Mouse (Mus musculus): Measurements from ENCODE around the gene Ssr2. TPM values are rescaled to one million over a fixed set of nuclear protein-coding genes. Genes with fewer than 3 reads are reported as not detected.
A peak's percentile ranks its signal among the peaks of the same experiment; 100 is the strongest.

Ssr2 gene
- polyA plus RNA-seq, 1 experiment, result 294 TPM

DNA sequence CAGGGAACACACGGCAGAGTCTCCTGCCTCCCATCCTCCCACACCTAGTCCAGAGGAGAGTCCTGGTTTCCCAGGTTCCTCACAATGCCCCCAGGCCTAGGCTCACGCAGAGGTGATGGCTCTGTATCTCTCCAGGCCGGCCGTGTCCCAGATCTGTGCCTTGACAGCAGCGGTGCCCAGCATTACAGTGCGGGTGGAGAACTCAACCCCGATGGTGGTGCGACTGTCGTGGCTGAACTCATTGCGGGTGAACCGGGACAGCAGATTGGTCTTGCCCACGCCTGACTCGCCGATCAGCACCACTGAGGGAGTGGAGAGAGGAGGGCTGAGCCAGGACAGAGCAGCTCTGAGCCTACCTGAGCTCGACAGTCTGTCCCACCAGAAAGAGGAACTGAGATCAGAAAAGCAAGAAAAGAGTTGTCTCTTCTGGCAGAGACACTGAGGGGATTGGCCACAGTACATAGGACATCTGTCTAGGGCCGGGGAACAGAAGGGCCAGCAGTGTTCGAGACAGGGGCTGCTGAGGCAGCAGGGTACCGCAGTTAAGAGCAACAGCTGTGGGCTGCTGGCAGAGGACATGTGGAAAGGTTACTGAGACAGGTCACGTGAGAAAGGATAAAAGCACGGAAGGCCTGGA lies 30.6 kb upstream of the Ssr2 start:
- no peak for TF ChIP-seq E2F4 (IDR thresholded peaks at IDR 0.05; ENCODE audit: insufficient read depth)
- no peak for TF ChIP-seq CEBPB (IDR thresholded peaks at IDR 0.05; ENCODE audit: insufficient read depth, poor library complexity, severe bottlenecking)
- TF ChIP-seq REST (IDR thresholded peaks at IDR 0.05; ENCODE audit: insufficient read depth, insufficient read length), result no peak
- TF ChIP-seq MYOG (IDR thresholded peaks at IDR 0.05; ENCODE audit: control insufficient read depth in 1 of 3, insufficient read depth in 1 of 3, insufficient read length in 2 of 3, low read depth in 2 of 3), result no peak
- no peak for TF ChIP-seq POLR2AphosphoS2 (IDR thresholded peaks at IDR 0.05; ENCODE audit: insufficient read length, low read depth)
- TF ChIP-seq SRF (IDR thresholded peaks at IDR 0.05; ENCODE audit: control insufficient read depth, insufficient read length, low read depth), result no peak
- TF ChIP-seq MAX (IDR thresholded peaks at IDR 0.05; ENCODE audit: low read depth), result no peak
- TF ChIP-seq MYOD1 (IDR thresholded peaks at IDR 0.05; ENCODE audit: control insufficient read depth in 1 of 3, insufficient read length in 2 of 3, low read depth in 2 of 3), result no peak
- TF ChIP-seq POLR2A (IDR thresholded peaks at IDR 0.05; ENCODE audit: insufficient read length, low read depth), result no peak
- TF ChIP-seq TCF3 (IDR thresholded peaks at IDR 0.05; ENCODE audit: insufficient read length, low read depth), result no peak
- no peak for TF ChIP-seq USF1 (IDR thresholded peaks at IDR 0.05; ENCODE audit: low read depth)
- no peak for TF ChIP-seq TCF12 (IDR thresholded peaks at IDR 0.05; ENCODE audit: insufficient read depth, poor library complexity, severe bottlenecking)
- H3ac ChIP-seq (ENCODE audit: control insufficient read depth, insufficient read length), result no peak overlapping the region
- H3K4me3 ChIP-seq, result no peak overlapping the region
- H3K4me2 ChIP-seq (ENCODE audit: low read depth), result no peak overlapping the region
- H3K27me3 ChIP-seq (ENCODE audit: control insufficient read depth, insufficient read depth, insufficient read length), result no peaks in the 10 kb centered on the region
- no peaks in the 10 kb centered on the region for H3K79me2 ChIP-seq (ENCODE audit: control insufficient read depth, insufficient read depth)
- H3K36me3 ChIP-seq (ENCODE audit: control insufficient read depth, insufficient read depth), result no peaks in the 10 kb centered on the region

DNA sequence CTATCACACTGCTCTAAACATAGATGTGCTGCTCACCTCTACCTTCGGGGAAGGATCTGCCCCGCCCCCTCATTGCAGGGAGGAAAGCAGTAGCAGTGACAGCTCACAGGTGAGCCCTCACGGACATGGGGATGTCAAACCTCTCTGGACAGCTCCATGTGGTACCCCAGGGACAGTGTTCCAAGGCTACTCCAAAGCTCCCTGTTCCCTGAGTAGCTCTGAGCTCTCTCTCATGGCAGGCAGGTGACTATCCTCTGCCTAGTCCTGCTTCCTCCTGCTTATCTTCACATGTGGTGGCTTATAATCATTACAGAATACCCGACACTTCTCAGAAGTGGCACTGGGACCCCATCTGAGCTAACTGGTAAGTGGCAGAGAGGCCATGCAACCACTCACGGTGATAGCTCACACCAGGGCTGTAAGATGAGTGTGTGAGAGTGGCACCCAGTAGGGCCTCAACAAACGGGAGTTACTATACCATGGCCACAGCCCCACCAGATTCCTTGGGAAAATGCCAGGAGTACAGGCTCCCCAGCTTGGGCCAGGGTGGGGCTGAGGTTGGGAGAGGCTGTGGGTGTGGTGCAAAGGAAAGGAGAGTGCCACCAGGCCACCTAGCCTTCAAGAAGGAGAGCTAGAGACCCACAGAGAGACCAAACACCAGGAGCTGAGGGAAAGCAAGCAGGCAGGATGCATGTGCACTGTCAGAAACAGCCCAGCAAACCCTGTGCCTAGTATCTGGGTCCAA lies 28.8 kb upstream of the Ssr2 start:
- H3K79me2 ChIP-seq (ENCODE audit: control insufficient read depth, insufficient read depth), result peaks cover 7% of the 10 kb centered on the region
- H3K36me3 ChIP-seq (ENCODE audit: control insufficient read depth, insufficient read depth), result no peaks in the 10 kb centered on the region
- TF ChIP-seq USF1 (IDR thresholded peaks at IDR 0.05; ENCODE audit: low read depth), result no peak
- TF ChIP-seq MYOD1 (IDR thresholded peaks at IDR 0.05; ENCODE audit: control insufficient read depth in 1 of 3, insufficient read length in 2 of 3, low read depth in 2 of 3), result no peak
- no peak for TF ChIP-seq REST (IDR thresholded peaks at IDR 0.05; ENCODE audit: insufficient read depth, insufficient read length)
- TF ChIP-seq TCF3 (IDR thresholded peaks at IDR 0.05; ENCODE audit: insufficient read length, low read depth), result no peak
- TF ChIP-seq SRF (IDR thresholded peaks at IDR 0.05; ENCODE audit: control insufficient read depth, insufficient read length, low read depth), result no peak
- TF ChIP-seq MAX (IDR thresholded peaks at IDR 0.05; ENCODE audit: low read depth), result no peak
- TF ChIP-seq POLR2AphosphoS2 (IDR thresholded peaks at IDR 0.05; ENCODE audit: insufficient read length, low read depth), result no peak
- TF ChIP-seq POLR2A (IDR thresholded peaks at IDR 0.05; ENCODE audit: insufficient read length, low read depth), result no peak
- no peak for TF ChIP-seq MYOG (IDR thresholded peaks at IDR 0.05; ENCODE audit: control insufficient read depth in 1 of 3, insufficient read depth in 1 of 3, insufficient read length in 2 of 3, low read depth in 2 of 3)
- no peak for TF ChIP-seq E2F4 (IDR thresholded peaks at IDR 0.05; ENCODE audit: insufficient read depth)
- no peak for TF ChIP-seq CEBPB (IDR thresholded peaks at IDR 0.05; ENCODE audit: insufficient read depth, poor library complexity, severe bottlenecking)
- TF ChIP-seq TCF12 (IDR thresholded peaks at IDR 0.05; ENCODE audit: insufficient read depth, poor library complexity, severe bottlenecking), result no peak
- no peak overlapping the region for H3ac ChIP-seq (ENCODE audit: control insufficient read depth, insufficient read length)
- H3K4me3 ChIP-seq, result no peak overlapping the region
- H3K4me2 ChIP-seq (ENCODE audit: low read depth), result no peak overlapping the region
- H3K27me3 ChIP-seq (ENCODE audit: control insufficient read depth, insufficient read depth, insufficient read length), result no peaks in the 10 kb centered on the region

DNA sequence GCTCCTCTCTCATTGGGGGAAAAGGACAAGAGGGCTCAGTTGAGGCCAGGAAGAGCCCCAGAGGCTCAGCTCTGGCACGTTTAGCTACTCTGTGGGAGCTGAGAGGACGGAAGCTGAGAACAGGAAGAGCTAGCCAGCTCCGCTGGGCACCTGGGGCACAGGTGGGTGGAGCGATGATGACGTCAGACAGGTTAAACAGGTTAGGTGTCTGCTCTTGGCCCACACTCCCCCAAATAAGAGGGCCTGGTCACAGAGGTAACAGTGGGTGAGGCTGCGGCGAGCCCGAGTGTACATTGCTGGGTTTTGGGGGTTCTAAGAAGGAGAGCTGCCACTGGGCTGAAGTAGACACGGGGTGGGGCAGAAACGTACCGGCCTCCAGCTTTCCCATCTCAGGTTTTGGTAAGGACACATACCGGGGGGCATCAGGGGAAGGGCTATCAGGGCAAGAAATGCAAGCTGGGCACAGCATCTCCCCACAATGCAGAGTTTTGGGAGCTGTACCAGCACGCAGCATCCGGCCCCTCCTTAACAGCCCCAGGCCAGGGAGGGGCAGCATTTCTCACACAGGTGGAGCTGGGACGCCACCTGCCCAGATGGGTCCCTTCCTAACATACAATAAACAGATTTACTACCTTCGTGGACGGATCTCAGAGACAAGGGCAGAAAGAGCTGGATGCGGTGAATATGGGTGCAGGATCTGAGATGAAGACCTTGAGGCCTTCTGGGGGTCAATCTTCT lies 27.3 kb upstream of the Ssr2 start, which contains the start of gene Rab25:
Rab25 (minus strand) TSS at position 121 of the 738 bp plus-strand sequence.
- Histone ChIP-seq H3ac (ENCODE audit: control insufficient read depth, insufficient read length) (no peak within 1 kb of the TSS), H3K4me3 (no peak within 1 kb of the TSS), H3K27me3 (ENCODE audit: control insufficient read depth, insufficient read depth, insufficient read length) (no peaks in the 10 kb centered on the region), H3K4me2 (ENCODE audit: low read depth) (no peak within 1 kb of the TSS), H3K79me2 (ENCODE audit: control insufficient read depth, insufficient read depth) (peaks cover 13% of the 10 kb centered on the region), H3K36me3 (ENCODE audit: control insufficient read depth, insufficient read depth) (no peaks in the 10 kb centered on the region)
- TF ChIP-seq MAX (IDR thresholded peaks at IDR 0.05; ENCODE audit: low read depth) (no peak), USF1 (IDR thresholded peaks at IDR 0.05; ENCODE audit: low read depth) (no peak), POLR2AphosphoS2 (IDR thresholded peaks at IDR 0.05; ENCODE audit: insufficient read length, low read depth) (no peak), SRF (IDR thresholded peaks at IDR 0.05; ENCODE audit: control insufficient read depth, insufficient read length, low read depth) (no peak), TCF3 (IDR thresholded peaks at IDR 0.05; ENCODE audit: insufficient read length, low read depth) (no peak), CEBPB (IDR thresholded peaks at IDR 0.05; ENCODE audit: insufficient read depth, poor library complexity, severe bottlenecking) (no peak), MYOG (IDR thresholded peaks at IDR 0.05; ENCODE audit: control insufficient read depth in 1 of 3, insufficient read depth in 1 of 3, insufficient read length in 2 of 3, low read depth in 2 of 3) (no peak), TCF12 (IDR thresholded peaks at IDR 0.05; ENCODE audit: insufficient read depth, poor library complexity, severe bottlenecking) (no peak), REST (IDR thresholded peaks at IDR 0.05; ENCODE audit: insufficient read depth, insufficient read length) (no peak), POLR2A (IDR thresholded peaks at IDR 0.05; ENCODE audit: insufficient read length, low read depth) (no peak), MYOD1 (IDR thresholded peaks at IDR 0.05; ENCODE audit: control insufficient read depth in 1 of 3, insufficient read length in 2 of 3, low read depth in 2 of 3) (no peak), E2F4 (IDR thresholded peaks at IDR 0.05; ENCODE audit: insufficient read depth) (no peak)

DNA sequence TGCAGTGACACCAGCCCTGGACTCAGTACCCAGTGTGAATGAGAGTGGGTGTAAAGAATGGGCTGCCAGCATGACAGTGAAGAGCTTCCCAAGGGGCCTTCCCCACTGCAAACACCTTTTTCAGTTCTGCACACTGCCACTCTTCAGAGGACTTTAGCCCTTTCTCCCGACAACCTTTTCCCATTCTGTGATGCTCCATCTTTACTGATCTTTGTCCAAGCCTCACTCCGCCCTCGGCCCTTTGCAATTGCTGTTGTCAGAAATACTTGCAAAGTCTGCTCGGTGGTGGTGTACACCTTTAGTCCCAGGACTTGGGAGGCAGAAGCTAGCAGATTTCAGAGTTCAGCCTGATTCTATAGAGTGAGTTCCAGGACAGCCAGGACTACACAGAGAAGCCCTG lies 24.1 kb upstream of the Ssr2 start:
- H3K4me2 ChIP-seq (ENCODE audit: low read depth), result peak overlapping the region; percentile 87

More for the DNA sequence above, 24.1 kb upstream of the Ssr2 start:
- peaks cover 33% of the 10 kb centered on the region for H3K79me2 ChIP-seq (ENCODE audit: control insufficient read depth, insufficient read depth)
- H3ac ChIP-seq (ENCODE audit: control insufficient read depth, insufficient read length), result no peak overlapping the region
- no peaks in the 10 kb centered on the region for H3K36me3 ChIP-seq (ENCODE audit: control insufficient read depth, insufficient read depth)
- peak overlapping the region; percentile 85 for H3K4me3 ChIP-seq
- no peaks in the 10 kb centered on the region for H3K27me3 ChIP-seq (ENCODE audit: control insufficient read depth, insufficient read depth, insufficient read length)
- TF ChIP-seq TCF12 (IDR thresholded peaks at IDR 0.05; ENCODE audit: insufficient read depth, poor library complexity, severe bottlenecking) (no peak), SRF (IDR thresholded peaks at IDR 0.05; ENCODE audit: control insufficient read depth, insufficient read length, low read depth) (no peak)
